Mouse (Mus musculus): ENCODE results near the gene Icam5.
"Not testable (repeated sequence)": the region's sequence is repeated elsewhere in the genome, so short reads cannot be mapped to it uniquely, and the experiment has no call there.

Icam5 gene

DNA sequence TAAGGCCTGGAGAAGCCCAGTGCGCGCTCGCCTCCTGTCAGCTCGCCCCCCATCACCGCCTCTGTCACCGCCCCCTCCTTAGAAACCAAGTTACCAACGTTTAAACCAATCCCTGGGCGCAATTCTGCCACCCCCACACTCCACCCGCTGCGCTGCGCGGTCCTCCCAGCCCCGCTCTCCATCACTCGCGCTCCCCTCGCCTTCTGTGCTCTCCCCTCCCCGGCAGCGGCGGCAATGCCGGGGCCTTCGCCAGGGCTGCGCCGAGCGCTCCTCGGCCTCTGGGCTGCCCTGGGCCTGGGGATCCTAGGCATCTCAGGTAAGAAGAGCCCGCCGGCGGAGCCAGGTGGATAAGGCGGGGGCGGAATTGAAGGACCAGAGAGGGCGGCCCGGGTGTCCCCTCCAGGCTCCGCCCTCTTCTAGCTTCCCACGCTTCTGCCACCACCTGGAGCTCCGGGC, at the start of gene Icam5:
Icam5 (plus strand) TSS at position 178 of the 456 bp plus-strand sequence.
- no peak for DNase-seq (ENCODE audit: low read depth)

DNA sequence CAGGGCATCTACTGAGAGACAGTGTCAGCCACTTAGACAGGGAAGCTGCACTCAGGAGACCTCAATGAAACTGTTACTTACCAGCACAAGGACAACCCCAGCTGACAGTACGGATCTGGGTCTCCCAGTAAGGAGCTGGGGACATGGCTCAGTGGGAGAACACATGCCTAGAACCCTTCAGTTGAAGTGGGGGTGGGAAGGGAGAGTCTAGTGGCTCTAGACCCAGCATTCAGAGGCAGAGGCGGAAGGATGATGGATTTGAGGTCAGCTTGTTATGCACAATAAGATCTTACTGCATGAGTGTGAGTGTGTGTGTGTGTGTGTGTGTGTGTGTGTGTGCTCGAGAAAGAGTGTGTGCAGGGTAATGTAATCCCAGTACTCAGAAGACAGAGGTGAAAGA, 49.7 kb upstream of the Icam5 start:
- DNase-seq (ENCODE audit: low read depth), result no peak

DNA sequence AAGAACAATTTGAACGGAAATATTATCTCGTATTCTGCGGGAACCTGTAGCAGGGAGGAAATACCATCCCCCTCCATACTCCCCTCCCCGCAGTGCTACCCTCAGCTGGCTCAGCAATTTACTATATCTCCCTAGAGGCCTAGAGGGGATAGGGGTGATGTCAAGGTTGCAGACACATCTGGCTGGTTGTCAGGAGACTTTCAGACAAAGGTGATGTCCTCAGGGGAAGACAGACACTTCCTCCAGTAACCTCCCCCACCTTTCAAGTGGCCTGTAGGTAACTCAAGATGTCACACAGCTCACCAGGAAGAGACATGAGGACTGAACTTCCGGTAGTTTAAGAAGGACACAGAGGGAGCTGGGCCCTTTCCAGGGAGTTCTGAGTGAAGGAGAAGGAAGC, 48.7 kb upstream of the Icam5 start:
- DNase-seq (ENCODE audit: low read depth), result no peak

DNA sequence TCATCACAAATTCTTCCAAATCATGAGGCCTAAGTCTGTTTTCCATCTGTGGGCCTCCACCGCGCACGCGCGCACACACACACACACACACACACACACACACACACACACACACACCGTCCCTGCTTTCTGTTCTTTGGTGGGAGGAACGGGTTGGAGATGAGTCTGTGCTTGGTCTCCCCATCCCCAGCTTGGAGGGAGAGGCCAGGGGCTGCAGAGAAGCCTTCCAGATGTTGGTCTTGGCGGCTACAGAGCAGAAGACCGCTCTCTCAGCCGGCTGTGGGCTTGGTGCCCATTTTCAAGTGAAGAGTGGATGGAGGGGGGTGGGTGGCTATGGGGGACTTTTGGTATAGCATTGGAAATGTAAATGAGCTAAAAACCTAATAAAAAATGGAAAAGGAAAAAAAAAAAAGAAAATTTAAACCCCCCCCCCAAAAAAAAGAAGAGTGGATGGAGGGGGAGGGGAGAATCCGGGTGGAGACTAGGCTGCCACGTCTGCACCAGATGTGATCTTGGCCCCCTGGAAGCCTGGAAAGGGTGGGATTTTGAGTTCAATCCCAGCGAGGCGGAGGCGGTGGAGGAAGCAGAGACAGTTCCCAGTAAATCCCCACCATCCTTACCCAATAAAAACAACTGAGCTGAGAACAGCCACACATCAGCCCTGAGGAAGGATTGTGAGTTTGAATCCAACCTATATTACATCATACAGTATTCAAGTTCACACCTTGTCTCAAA, 44.8 kb upstream of the Icam5 start:
- DNase-seq (ENCODE audit: low read depth), result no peak

DNA sequence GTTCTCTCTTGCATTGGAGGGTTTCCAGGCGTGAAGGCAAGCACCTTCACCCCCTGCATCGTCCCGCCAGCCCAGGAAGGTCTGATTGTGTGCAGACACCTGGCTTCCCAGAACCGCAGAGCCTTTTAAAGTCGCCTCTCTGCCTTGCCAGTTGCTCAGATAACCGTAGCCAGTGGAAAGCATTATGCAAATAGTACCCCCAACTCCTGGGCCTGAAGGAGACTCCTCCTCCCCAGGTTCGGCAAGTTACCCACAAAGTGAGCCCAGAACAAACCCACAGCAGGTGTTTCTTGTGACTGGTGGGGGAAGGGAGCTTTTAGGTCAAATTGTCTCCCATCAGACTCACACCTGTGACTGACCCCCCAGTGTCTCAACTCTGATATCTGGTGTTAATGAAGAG, 43.9 kb upstream of the Icam5 start:
- no peak for DNase-seq (ENCODE audit: low read depth)

DNA sequence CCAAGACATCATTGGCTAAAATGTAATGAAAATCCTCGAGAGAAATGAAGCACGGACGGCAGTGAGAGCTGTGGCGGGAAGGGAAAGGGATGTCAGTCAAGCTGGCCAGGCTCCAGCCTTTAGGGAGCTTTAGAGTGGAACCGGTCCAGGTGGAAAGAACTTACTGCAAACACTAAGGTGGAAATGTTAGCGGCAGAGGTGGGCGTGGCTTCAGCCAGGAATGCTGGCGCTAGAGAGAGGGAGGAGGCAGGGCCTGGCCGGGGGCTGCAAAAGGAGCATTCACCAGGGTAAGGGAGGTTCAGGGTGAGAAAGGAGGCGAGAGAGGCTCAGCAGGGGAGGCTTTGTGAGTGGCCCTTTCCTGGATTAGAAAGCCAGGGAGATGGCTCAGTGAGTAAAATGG, 41.0 kb upstream of the Icam5 start:
- no peak for DNase-seq (ENCODE audit: low read depth)

DNA sequence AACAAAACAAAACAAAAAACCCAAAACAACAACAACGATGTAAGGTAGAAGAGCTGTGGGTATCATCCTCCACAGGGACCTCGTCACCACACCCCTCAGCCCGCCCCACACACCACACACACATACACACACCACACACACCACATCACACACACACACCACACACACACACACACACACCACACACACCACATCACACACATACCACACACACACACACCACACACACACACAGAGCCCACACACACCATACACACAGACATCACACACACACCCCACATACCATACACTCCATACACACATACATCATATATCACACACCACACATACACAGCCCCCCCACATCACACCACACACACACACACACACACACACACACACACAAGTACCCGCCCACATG, 40.3 kb upstream of the Icam5 start:
- no peak for DNase-seq (ENCODE audit: low read depth)

DNA sequence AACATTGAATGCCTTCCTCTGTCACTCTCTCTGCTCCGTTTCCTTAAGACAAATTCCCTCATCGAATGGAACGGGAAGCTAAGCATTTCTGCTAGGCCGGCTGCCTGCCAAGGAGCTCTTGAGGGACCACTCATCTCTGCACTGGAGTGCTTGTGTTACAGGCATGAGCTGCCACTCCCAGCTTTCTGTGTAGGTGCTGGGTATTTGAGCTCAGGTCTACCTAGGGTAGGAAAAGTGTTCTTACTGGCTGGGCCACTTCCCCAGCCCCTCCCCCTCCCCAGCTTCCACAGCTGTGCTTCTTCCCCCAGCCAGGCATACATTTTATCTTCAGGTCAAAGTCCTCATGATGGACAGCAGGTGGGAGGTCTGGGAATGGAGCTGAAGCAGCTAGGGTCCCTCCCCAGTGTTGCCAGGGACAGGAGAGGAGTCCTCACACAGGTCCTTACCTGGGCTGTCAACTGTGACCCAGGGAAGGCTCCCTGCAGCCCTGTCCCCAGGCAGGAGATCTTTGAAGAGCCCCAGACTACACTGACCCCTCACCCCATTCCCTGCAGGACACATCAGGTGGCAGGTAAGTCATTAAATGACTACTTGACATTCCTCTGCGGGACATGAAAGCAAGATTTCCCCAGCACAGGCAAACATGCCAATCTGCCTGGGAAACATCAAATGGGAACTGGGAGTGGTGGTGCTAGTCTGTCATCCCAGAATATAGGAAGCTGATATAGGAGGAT, 38.5 kb upstream of the Icam5 start:
- DNase-seq (ENCODE audit: low read depth), result no peak

DNA sequence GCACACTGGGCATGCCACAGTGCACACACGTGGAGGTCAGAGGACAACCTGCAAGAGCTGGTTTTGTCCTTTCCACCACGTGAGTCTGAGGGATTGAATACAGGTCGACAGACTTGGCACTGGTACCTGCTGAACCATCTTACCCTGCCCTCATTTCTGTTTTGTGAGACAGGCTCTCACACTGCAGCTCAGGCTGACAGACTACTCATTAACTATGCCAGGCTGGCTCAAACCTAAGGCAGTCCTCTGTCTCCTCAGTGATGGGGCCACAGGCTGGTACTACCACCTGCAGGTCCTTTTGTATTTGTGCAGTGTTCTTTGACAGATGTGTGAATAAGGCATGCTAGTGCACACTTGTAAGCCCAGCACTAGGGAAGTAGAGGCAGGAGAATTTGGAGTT, 36.8 kb upstream of the Icam5 start:
- DNase-seq (ENCODE audit: low read depth), result no peak

DNA sequence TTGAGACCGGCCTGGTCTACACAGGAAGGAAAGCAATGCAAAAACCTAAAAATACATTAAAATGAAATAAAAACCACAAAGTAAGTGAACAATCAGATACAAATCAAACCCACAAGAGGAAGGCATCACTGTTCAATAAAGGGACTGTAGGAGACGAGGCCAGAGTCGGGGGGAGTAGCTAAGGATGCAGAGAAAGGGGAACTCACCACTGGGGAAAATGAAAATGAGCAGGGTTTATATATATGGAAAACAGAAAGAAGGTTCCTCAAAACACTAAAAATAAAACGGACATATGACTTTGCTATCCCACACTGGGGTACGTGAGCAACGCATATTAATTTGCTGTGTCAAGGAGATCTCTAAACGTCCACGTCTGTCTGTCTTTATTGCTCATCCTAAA, 34.8 kb upstream of the Icam5 start:
- no peak for DNase-seq (ENCODE audit: low read depth)

DNA sequence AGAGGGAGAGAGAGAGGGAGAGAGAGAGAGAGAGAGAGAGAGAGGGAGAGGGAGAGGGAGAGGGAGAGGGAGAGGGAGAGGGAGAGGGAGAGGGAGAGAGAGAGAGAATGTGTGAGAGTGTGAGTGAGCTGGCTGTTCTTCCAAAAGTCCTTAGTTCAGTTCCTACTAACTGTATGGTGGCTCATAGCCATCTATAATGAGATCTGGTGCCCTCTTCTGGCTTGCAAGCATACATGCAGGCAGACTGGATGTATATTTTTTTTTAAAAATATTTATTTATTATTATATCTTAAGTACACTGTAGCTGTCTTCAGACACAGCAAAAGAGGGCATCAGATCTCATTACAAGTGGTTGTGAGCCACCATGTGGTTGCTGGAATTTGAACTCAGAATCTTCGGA, 33.5 kb upstream of the Icam5 start:
- DNase-seq (ENCODE audit: low read depth), result not testable (repeated sequence)

DNA sequence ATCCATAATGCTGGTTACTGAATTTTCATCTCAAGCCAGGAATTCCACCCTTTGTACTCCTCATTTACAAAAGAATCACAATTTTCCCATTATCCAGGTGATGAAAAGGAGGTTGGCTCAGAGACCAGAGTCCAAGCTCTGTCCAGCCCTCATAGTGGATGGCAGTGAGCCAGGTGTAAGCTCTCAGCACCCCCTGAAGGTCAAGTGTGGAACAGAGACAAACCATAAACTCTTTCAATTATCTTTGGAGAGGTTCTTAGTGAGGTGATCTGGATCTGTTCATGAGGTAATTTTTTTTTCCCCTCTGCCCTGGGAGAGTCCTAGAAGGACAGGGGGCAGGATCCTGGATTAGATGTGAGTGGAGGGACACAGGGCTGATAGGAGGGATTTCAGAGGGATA, 31.1 kb upstream of the Icam5 start:
- no peak for DNase-seq (ENCODE audit: low read depth)

DNA sequence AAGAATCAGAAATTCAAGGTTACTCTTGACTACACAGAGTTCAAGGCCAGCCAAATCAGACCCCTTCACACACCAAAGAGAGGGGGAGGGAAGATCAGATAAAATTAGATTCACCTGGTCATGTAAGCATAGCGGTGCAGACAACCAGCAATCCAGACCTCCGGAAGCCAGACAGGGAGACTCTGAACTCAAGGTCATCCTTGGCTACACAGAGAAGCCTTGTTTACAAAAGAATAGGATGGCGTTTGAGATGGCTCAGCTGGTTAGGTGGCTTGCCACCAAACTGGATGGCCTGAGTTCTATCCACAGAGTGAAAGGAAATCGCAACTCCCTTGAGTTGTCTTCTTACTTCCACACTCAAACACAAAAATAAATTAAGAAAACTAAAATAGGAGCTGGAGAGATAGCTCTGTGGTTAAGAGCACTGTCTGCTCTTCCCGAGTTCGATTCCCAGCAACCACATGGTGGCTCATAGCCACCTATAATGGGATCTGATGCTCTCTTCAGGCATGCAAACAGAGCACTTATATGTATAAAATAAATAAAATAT, 30.1 kb upstream of the Icam5 start:
- no peak for DNase-seq (ENCODE audit: low read depth)

DNA sequence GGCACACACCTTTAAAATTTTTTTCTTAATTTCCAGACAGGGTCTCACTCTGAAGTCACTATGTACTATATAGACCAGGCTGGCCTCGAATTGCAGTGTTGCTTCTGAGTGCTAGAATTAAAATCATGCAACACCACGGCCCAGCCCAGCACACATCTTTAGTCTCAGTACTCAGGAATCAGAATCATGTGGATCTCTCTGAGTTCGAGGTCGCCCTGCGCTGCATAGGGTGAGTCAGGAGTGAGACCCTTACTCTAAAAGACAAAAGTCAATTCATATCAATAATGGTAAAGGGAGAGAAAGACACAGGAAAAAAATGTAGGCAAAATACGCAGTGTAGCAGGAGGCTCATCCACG, 29.6 kb upstream of the Icam5 start:
- DNase-seq (ENCODE audit: low read depth), result no peak

DNA sequence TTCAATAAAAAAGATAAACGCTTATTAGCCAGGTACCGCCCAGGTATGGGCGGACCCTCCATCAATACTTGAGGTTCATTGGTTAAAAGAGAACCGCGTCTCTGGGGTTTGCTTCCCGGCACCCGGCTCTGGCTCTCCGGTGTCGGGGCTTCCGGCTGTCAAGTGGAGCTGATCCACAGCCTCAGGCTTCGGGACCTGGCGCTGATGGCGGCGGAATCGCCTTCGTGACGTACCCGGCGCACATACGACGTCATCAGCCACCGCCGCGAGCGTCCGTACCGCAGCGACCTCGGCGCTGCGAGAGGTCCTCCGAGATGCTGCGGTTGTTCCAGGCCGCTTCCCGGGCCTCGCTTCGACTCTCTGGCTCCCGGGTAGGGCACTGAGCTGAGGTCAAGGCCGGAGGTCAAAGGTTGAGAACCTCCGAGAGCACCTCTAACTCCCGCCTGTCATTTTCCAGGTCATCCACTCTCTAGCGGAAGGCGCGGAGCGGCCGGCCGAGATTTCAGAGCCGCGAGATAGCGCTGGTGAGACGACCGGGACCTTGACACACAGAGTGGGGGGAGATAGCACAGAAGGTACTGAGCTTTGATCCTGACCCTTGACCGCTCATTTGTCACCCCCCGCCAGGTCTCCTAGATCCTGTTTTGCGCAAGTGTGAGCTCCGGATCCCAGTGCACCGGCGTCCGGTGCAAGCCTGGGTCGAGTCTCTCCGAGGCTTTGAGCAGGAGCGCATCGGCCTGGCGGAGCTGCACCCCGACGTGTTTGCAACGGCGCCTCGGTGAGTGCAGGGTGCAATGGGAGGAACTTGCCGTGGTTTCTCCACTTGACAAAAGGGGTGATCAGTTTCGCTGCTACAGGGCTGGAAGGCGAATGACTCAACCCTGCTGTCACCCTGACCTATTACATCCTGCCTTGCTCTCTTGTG, 29.0 kb upstream of the Icam5 start, which contains the start of gene Mrpl4:
Mrpl4 (plus strand) TSS at position 112 of the 925 bp plus-strand sequence.
- DNase-seq (ENCODE audit: low read depth), result peak; percentile 76

DNA sequence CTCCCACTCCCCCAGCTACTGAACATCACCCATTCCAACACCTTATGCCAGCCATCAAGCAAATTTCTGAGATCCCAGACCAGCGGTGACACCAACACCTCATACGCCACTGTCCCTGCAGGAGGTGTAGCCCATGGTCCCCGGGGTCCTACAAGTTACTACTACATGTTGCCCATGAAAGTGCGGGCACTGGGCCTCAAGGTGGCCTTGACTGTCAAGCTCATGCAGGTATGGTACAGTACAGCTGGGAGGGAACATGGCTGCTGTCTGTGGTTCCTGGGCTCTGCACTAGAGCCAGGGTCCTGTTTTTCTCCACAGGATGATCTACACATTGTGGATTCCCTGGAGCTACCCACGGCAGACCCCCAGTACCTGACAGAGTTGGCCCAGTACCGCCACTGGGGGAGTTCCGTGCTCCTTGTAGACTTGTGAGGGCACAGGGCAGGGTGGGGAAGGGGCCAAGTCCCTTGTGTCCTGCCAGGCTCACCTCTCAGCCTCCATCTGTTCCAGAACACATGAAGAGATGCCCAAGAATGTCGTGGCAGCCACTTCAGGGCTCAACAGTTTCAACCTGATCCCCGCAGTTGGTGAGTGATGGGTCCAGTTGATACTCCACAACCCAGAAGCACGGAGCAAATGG, 24.4 kb upstream of the Icam5 start:
- no peak for DNase-seq (ENCODE audit: low read depth)

DNA sequence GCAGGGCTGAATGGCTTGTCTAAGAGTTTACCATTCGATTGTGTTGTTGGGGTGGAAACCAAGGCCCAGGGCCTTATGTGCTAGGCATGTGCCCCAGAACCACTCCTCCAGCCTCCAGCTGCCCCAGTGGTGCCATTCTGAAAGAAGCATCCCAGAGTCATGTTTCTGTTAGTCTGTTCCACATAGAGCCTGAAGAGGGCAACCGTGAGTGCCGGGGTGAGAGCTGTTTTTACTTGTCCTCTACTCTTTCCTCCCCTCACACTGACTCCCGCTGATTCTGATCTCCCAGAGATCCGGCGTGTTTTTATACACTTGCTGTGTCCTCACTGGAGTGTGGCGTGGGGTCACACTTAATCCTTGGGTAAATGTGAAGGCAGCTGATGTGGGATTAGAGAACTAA, 23.9 kb upstream of the Icam5 start:
- DNase-seq (ENCODE audit: low read depth), result no peak

DNA sequence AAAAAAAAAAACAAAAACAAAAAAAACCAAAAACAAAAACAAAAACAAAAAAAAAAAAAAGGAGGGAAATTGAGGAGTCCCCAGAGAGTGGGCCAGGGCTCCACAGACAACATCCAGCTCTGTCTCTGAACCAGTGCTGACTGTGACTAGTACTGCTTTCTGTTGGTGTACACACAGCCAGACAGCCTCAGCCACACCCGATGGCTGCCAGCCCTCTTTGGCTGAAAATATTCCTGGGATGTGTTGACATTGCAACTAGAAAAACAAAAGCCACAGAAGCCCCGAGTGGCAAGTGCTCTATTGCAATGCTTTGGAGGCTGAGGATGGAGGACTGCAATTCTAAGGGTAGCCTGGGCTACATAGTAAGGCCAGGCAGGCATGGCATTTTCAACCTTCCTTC, 21.5 kb upstream of the Icam5 start:
- no peak for DNase-seq (ENCODE audit: low read depth)

DNA sequence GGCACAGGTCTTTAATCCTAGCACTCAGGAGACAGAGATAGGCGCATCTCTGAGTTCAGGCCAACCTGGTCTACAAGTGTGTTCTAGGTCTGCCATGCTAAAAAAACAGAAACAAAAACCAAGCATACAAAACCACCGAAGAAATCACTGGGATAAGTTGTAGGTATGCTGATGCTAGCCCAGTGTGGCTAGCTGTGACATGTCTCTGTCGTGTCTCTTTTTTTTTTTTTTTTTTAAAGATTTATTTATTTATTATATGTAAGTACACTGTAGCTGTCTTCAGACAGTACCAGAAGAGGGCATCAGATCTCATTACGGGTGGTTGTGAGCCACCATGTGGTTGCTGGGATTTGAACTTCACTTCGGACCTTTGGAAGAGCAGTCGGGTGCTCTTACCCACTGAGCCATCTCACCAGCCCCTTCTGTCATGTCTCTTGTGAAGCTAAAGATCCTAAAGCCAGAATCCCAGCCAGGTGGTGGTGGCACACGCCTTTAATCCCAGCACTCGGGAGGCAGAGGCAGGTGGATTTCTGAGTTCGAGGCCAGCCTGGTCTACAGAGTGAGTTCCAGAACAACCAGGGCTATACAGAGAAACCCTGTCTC, 20.8 kb upstream of the Icam5 start:
- not testable (repeated sequence) for DNase-seq (ENCODE audit: low read depth)

DNA sequence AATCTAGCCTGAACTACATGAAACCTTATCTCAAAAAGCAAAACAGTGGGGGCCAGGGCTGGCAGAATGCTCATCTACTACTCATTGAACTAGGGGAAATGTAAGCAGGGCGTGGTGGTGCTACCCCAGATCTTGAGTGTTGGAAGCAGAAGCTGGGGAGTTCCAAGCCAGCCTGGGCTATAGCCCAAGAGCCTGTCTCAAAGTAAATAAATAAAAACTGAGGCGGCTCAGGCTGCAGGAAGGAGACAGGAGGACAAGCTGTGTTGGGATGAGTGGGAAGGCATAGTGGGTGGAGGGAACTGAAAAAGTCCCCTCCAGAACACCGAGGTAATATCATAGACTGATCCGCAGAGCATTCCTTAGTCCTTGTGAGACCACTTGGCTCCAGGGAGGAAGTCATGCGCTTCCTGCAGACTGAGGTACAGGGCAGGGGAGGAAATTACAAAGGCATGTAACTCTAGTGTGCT, 20.0 kb upstream of the Icam5 start:
- DNase-seq (ENCODE audit: low read depth), result no peak

DNA sequence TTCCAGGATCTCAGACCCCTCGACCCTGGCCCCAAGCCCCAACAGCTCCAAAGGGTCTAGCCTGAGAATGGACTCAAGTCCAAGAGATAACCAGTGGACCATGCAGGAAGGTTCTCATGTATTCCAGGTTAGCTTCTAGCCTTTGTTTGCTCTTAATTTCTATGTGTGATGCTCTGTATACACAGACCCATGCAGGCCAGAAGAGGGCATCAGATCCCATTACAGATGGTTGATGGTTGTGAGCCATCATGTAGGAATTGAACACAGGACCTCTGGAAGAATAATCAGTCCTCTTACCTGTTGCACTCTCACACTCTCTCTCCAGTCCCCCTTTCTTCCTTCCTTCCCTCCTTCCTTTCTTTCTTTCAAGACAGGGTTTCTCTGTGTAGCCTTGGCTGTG, 19.5 kb upstream of the Icam5 start:
- no peak for DNase-seq (ENCODE audit: low read depth)

Measured in c-Kit-positive CD71-negative TER-119-negative erythroid progenitor cells, embryonic 14.5 days (primary cell).